Mouse (Mus musculus): ENCODE results near the gene Prss38. TPM values are rescaled to one million over a fixed set of nuclear protein-coding genes. Genes with fewer than 3 reads are reported as not detected.

Prss38 gene
- total RNA-seq (2021) = not detected

DNA sequence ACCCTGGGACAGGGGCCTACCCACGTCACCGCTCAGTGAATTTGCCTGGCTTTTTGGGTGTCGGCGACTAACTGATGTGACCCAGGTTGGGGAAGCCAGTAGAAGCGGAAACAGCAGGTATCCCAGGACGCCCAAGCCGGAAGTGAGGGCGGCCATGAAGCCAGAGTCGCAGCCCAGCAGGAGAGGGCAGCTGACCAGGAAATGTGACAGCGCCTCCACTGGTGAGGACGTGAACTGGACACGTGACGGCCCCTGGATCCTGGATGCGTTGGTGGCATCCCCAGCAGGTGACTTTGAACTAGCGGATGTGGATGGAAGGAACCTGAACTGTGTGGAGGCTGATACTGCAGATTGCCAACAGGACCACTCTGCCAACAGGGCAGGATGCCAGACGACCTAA, at the start of gene Prss38:
TSS of gene Prss38 (minus strand) at position 183 of the 400 bp plus-strand sequence.
- intact Hi-C loops (cut with DNase I) = no loop called here
- no peak for DNase-seq (ENCODE audit: low spot score)

DNA sequence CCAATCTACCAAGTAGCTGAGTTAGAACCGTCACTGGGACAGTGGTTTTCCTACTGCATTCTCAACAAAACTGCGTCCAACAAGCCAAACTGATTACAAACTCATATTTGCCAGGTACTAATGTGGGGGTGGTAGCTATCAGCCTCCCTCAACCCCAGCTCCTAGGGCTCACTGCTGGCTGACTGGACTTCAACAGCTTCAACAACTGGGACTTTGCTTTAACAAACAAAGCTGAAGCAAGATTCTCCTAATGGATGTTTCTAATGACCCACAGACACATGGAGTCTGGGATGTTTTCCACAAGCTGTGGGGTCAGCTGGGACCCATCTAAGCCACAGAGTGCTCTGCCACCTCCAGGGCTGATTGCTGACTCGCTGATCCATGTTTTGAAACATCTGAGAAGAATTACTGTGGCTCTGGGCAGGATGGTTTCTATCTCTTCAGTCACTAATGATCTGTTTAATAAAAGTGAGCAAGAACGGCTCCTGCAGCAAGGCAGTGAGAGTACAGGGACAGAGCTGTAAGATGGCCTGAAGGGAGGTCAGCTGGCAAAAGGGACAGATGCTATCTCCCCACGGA, 47.6 kb upstream of the Prss38 start:
- intact Hi-C loops (cut with DNase I) = loop anchor here (5.0 kb wide), 1 partner anchor 49 kb away; the partner anchor contains the start of gene Zfp867
- no peak for DNase-seq (ENCODE audit: low spot score)

- intact Hi-C loops (cut with DNase I) = loop anchor here (5.0 kb wide), 1 partner anchor 50 kb away; the partner anchor contains the start of gene Zfp867
- DNase-seq (ENCODE audit: low spot score) = no peak
Measured at GRCm38 (mm10) chr11:59421967-59422366, 46.5 kb upstream of the Prss38 start.

- no peak for DNase-seq (ENCODE audit: low spot score)
- intact Hi-C loops (cut with DNase I) = loop anchor here (5.0 kb wide), 1 partner anchor 51 kb away; the partner anchor contains the start of gene Zfp867
Measured at GRCm38 (mm10) chr11:59421436-59421835, 46.0 kb upstream of the Prss38 start.

DNA sequence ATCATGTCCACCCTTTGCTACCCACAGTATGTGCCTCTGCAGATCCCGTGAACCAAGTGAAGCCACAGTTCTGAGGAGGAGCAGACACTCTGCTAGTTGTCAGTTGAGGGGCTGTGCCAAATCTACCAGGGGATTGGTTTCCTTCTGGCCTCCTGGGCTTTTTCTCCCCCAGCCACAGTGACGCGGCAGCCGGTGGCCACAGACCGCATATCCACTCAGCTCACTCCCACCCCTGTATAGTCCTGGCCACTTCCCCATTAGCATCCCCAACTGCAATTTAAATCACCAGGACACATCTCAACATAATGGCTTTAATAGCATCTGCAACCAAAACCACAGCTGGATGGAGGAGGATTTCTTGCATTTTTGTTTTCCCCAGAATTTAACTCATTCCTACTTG, 43.3 kb upstream of the Prss38 start:
- no peak for DNase-seq (ENCODE audit: low spot score)
- intact Hi-C loops (cut with DNase I) = no loop called here

GRCm38 (mm10) chr11:59412999-59413863, 37.8 kb upstream of the Prss38 start:
- DNase-seq (ENCODE audit: low spot score) = no peak
- intact Hi-C loops (cut with DNase I) = no loop called here

DNA sequence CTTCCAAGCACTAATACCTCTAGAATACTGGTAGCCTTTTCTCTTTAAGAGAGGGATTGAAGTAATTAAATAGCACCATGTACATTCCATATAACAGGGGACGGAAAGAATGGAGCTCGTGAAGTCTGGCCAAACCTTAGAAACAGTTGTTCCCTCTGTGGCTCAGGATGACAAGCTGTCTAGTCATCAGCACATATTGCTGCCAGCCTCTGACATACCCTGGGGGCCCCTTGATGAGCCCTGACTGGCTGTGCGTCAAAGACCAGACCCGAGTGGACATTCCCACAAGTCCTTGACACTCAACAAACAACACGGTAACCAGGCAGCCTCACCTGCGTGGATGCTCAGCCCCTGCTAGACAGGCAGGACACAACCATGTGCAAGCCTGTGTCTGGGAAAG, 36.6 kb upstream of the Prss38 start:
- DNase-seq (ENCODE audit: low spot score) = no peak
- intact Hi-C loops (cut with DNase I) = no loop called here

GRCm38 (mm10) chr11:59410851-59411250, 35.4 kb upstream of the Prss38 start:
- DNase-seq (ENCODE audit: low spot score) = no peak
- intact Hi-C loops (cut with DNase I) = no loop called here

GRCm38 (mm10) chr11:59405761-59406160, 30.3 kb upstream of the Prss38 start:
- no peak for DNase-seq (ENCODE audit: low spot score)
- intact Hi-C loops (cut with DNase I) = no loop called here

DNA sequence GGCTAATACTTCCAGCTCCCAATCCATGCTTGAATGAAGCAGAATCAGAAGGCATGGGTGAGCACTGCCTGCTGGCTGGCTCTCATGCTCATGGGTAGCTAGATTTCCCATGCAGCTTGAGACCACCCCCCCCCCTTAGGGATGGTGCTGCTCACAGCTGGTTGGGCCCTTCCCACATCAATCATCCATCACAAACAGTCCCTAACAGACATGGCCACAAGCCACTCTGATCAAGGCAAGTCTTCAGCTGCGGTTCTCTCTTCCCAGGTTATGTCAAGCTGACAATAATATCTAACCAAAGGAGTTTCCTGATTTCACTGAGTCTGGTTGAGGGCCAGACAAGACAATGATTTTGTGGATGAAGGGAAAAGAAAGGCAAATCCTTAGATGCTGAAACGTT, 25.4 kb upstream of the Prss38 start:
- intact Hi-C loops (cut with DNase I) = no loop called here
- no peak for DNase-seq (ENCODE audit: low spot score)

DNA sequence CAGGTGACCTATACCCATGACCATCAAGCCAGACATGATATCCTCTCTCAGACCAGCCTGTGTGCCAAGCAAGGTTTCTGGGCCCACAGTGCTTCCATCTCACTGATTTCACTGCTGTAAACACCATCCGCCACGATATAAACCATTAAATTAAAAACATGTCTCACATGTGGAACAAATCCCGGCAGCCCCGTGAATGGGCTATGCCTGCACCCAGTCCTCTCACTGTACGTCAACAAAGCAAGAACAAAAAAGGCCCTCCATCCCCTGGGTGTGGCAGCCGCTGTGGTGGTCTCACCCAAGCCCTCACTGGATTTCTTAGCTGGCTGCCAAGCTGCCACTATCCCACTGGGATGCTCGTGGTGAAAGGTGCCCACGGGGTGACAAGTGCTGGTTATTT, 24.4 kb upstream of the Prss38 start:
- DNase-seq (ENCODE audit: low spot score) = no peak
- intact Hi-C loops (cut with DNase I) = no loop called here

DNA sequence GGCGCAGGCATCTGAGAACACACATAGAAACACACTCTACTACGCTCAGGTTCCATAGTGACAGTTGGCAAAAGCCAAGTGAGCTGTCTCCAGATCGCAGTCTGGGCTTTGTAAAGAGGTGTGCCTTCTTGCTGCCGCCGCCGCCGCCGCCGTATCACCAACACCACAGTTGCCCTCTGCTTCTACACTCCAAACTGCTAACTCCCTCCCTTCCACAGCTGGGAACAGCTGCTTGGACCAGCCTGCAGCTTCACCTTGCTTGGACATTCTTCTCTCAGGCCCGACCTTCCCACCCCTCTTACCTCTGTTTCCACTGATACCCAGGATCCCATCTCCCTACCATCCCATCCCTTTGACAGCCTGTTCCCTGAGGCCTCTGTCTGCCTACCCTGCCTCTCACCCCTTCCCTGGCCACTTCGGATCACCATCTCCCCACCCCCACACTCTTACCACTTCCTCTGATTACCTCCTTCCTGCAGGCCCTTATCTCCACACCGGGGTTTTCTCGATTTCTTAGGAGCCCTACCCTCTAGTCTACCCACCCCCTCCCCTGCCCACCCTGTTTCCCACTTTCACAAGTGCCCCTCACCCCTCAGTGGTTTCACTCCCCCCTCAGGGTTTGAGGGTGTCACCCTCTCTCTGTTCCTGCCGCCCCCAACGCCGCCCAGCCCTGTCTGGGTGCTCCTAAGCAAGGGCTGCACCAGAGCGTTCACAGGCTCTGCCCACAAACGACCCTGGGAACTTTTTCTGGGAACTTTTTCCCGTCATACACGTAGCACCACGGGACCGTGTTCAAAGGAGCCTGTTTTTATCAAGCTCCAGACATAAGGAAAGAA, 22.3 kb upstream of the Prss38 start:
- intact Hi-C loops (cut with DNase I) = no loop called here
- DNase-seq (ENCODE audit: low spot score) = no peak

DNA sequence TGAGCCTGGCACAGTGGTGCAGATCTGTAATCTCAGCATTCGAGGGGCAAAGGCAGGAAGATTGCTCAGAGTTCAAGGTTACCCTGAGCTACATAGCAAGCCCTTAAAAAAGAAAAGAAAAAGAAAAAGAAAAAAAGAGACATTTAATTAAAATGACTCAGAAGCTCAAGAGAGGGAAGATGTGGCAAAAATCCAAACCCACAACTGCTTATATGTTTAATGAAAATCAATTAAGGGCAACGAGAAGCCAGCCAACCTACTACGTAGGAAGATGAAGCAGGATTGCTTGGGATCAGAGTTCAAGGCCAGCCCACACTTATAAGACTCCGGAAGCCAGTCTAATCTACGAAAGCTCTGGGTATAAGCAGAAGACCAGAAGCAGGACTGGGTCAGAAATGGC, 19.0 kb upstream of the Prss38 start:
- no peak for DNase-seq (ENCODE audit: low spot score)
- intact Hi-C loops (cut with DNase I) = no loop called here

DNA sequence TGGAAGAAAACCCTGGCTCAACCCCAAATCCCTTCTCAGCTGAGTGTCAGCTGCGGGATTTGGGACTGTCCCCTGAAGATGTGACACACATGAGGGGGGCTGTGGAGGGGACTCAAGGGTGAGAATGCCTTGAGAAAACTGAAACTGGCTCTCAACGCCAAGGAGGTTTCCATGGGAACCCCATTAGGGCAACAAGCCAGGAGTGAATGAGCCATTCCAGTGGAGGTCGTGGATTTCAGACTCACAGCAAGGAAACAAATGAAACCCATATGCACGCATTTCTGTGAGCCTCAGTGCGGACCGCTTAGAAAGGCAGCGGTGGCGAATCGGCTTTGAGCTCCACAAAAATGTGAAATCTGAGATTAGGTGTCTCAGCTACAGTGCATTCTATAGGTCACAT, 18.1 kb upstream of the Prss38 start:
- DNase-seq (ENCODE audit: low spot score) = no peak
- intact Hi-C loops (cut with DNase I) = no loop called here

- DNase-seq (ENCODE audit: low spot score) = no peak
- intact Hi-C loops (cut with DNase I) = no loop called here
Measured at GRCm38 (mm10) chr11:59392300-59392699, 16.8 kb upstream of the Prss38 start.

DNA sequence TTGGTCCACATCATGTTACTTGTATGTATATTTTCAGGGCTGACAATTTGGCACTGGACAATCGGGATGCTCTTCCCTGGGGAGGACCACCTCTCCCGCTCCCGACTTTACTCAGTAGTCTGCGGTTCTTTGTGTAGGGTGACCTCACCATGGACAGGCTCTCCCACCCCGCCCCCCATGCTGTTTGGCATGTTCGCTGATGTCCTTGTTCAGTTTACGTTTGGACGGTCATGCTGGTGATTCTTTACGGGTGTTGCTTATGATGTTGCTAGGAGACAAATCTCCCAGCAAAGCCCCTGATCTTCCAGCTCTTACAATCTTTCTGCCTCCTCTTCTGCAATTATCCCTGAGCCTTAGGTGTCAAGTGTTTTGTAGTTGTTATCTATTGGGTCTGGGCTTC, 15.0 kb upstream of the Prss38 start:
- intact Hi-C loops (cut with DNase I) = no loop called here
- DNase-seq (ENCODE audit: low spot score) = no peak

DNA sequence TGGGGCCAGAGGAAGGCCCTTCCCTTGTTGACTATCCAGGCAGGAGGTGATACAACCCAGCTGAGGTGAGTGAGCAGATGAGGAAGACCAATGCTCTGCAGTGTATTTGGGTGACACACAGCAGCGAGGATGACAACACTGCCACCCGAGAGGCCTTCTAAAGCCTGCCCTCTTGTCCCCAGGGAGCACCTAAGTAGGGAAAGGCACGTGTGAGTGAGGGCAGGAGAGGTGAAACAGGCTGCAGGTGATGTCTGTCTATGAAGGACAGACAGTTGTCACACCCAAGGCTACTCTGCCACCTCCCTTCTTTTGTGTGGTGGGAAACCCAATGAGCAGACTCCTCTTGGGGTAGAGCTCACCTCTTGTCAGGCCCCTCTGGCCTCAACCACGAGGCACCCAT, 14.2 kb upstream of the Prss38 start:
- DNase-seq (ENCODE audit: low spot score) = no peak
- intact Hi-C loops (cut with DNase I) = no loop called here

DNA sequence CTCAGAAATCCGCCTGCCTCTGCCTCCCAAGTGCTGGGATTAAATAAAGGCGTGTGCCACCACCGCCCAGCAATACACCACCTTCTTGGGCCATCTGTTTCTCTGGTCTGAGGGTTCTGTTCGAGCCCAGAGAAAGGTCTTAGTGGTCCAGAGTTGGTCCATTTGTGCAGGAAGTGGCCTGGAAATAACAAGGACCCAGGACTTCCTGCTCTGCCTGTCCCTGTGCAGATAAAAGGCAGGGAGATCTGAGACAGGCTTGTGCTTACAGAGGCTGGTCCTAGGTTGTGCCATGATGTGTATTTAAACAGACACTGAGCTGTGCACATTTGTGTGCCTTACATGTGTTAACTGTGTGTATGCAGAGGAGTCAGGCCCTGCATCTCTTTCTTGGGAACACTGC, 13.3 kb upstream of the Prss38 start:
- no peak for DNase-seq (ENCODE audit: low spot score)
- intact Hi-C loops (cut with DNase I) = no loop called here

DNA sequence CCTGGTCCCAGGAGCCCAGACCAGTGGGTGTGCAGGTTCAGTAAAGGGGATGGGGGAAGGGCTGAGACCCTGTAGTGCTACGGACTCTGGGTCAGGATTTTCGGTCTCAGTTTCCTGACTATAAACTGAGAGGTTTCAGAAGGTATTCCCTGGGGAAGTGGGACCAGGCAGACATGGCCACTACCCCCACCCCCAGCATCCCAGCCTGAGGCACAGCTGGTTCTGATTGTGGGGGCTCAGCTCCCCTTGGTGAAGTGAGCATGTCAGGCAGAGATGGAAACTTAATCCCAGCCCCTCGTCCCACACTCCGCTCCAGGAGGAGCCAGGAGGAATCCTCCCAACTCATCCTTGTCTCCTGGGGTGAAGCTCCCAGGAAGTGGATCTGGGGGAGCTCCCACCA, 12.0 kb upstream of the Prss38 start:
- intact Hi-C loops (cut with DNase I) = no loop called here
- DNase-seq (ENCODE audit: low spot score) = no peak

- intact Hi-C loops (cut with DNase I) = no loop called here
- DNase-seq (ENCODE audit: low spot score) = no peak
Measured at GRCm38 (mm10) chr11:59385123-59385522, 9.7 kb upstream of the Prss38 start.
